Mouse (Mus musculus): ENCODE measurements around the gene Cgnl1. TPM values are rescaled to one million over a fixed set of nuclear protein-coding genes. Genes with fewer than 3 reads are reported as not detected.

Gene Cgnl1
- total and polyA plus RNA-seq, 2 experiments: 16.3 to 25.0 TPM

GRCm38 (mm10) chr9:71617363-71617762 is 154.0 kb downstream of the Cgnl1 start:
- TF ChIP-seq POLR2A (IDR thresholded peaks at IDR 0.05; ENCODE audit: extremely low read depth, insufficient read depth, low read length): no peak
- TF ChIP-seq CTCF (IDR thresholded peaks at IDR 0.05; ENCODE audit: low read depth, low read length): peak; percentile 76
- 40% methylated on average over 8 of the region's 8 CpGs for WGBS
- Histone ChIP-seq H3K9ac (ENCODE audit: low read depth, low read length) (no peak overlapping the region), H3K4me1 (ENCODE audit: control insufficient read depth, insufficient read depth, low read length) (no peaks in the 10 kb centered on the region), H3K4me3 (ENCODE audit: insufficient read depth, low read depth, low read length) (no peak overlapping the region), H3K79me2 (ENCODE audit: control insufficient read depth, insufficient read depth, low read length) (no peaks in the 10 kb centered on the region), H3K27ac (replicated peaks; ENCODE audit: insufficient read depth, low read depth, low read length) (no peak overlapping the region), H3K27me3 (ENCODE audit: control insufficient read depth, insufficient read depth, low read length) (no peaks in the 10 kb centered on the region), H3K36me3 (ENCODE audit: control insufficient read depth, insufficient read depth, low read length) (no peaks in the 10 kb centered on the region)
- DNase-seq (ENCODE audit: extremely low read depth, low read depth, low spot score): no peak

GRCm38 (mm10) chr9:71616185-71616584 is 155.2 kb downstream of the Cgnl1 start:
- no peaks in the 10 kb centered on the region for H3K27me3 ChIP-seq (ENCODE audit: control insufficient read depth, insufficient read depth, low read length)
- H3K4me1 ChIP-seq (ENCODE audit: control insufficient read depth, insufficient read depth, low read length): no peaks in the 10 kb centered on the region
- peak; percentile 50 for DNase-seq (ENCODE audit: extremely low read depth, low read depth, low spot score)
- TF ChIP-seq POLR2A (IDR thresholded peaks at IDR 0.05; ENCODE audit: extremely low read depth, insufficient read depth, low read length) (no peak), CTCF (IDR thresholded peaks at IDR 0.05; ENCODE audit: low read depth, low read length) (peak; percentile 76)
- no peak overlapping the region for H3K9ac ChIP-seq (ENCODE audit: low read depth, low read length)
- WGBS: 4% methylated on average over 3 of the region's 3 CpGs
- H3K36me3 ChIP-seq (ENCODE audit: control insufficient read depth, insufficient read depth, low read length): no peaks in the 10 kb centered on the region
- H3K27ac ChIP-seq (replicated peaks; ENCODE audit: insufficient read depth, low read depth, low read length): no peak overlapping the region
- H3K4me3 ChIP-seq (ENCODE audit: insufficient read depth, low read depth, low read length): no peak overlapping the region
- H3K79me2 ChIP-seq (ENCODE audit: control insufficient read depth, insufficient read depth, low read length): no peaks in the 10 kb centered on the region

GRCm38 (mm10) chr9:71614643-71615042 is 156.8 kb downstream of the Cgnl1 start:
- no peaks in the 10 kb centered on the region for H3K79me2 ChIP-seq (ENCODE audit: control insufficient read depth, insufficient read depth, low read length)
- H3K36me3 ChIP-seq (ENCODE audit: control insufficient read depth, insufficient read depth, low read length): no peaks in the 10 kb centered on the region
- no peak for DNase-seq (ENCODE audit: extremely low read depth, low read depth, low spot score)
- no peak overlapping the region for H3K4me3 ChIP-seq (ENCODE audit: insufficient read depth, low read depth, low read length)
- TF ChIP-seq CTCF (IDR thresholded peaks at IDR 0.05; ENCODE audit: low read depth, low read length) (peak; percentile 74), POLR2A (IDR thresholded peaks at IDR 0.05; ENCODE audit: extremely low read depth, insufficient read depth, low read length) (no peak)
- no peaks in the 10 kb centered on the region for H3K27me3 ChIP-seq (ENCODE audit: control insufficient read depth, insufficient read depth, low read length)
- no peak overlapping the region for H3K27ac ChIP-seq (replicated peaks; ENCODE audit: insufficient read depth, low read depth, low read length)
- no peaks in the 10 kb centered on the region for H3K4me1 ChIP-seq (ENCODE audit: control insufficient read depth, insufficient read depth, low read length)
- H3K9ac ChIP-seq (ENCODE audit: low read depth, low read length): no peak overlapping the region
- 19% methylated on average over 2 of the region's 2 CpGs for WGBS

GRCm38 (mm10) chr9:71612981-71613380 is 158.4 kb downstream of the Cgnl1 start:
- Histone ChIP-seq H3K4me1 (ENCODE audit: control insufficient read depth, insufficient read depth, low read length) (no peaks in the 10 kb centered on the region), H3K36me3 (ENCODE audit: control insufficient read depth, insufficient read depth, low read length) (no peaks in the 10 kb centered on the region), H3K9ac (ENCODE audit: low read depth, low read length) (no peak overlapping the region), H3K27me3 (ENCODE audit: control insufficient read depth, insufficient read depth, low read length) (no peaks in the 10 kb centered on the region), H3K27ac (replicated peaks; ENCODE audit: insufficient read depth, low read depth, low read length) (no peak overlapping the region), H3K79me2 (ENCODE audit: control insufficient read depth, insufficient read depth, low read length) (no peaks in the 10 kb centered on the region), H3K4me3 (ENCODE audit: insufficient read depth, low read depth, low read length) (no peak overlapping the region)
- no peak for DNase-seq (ENCODE audit: extremely low read depth, low read depth, low spot score)
- no peak for TF ChIP-seq POLR2A (IDR thresholded peaks at IDR 0.05; ENCODE audit: extremely low read depth, insufficient read depth, low read length)
- peak; percentile 62; the same call in 1 of the 2 replicates for TF ChIP-seq CTCF (IDR thresholded peaks at IDR 0.05; ENCODE audit: low read depth, low read length)
- 88% methylated on average over 6 of the region's 6 CpGs for WGBS

GRCm38 (mm10) chr9:71611876-71612275 is 159.5 kb downstream of the Cgnl1 start:
- no peak overlapping the region for H3K9ac ChIP-seq (ENCODE audit: low read depth, low read length)
- no peaks in the 10 kb centered on the region for H3K79me2 ChIP-seq (ENCODE audit: control insufficient read depth, insufficient read depth, low read length)
- H3K4me3 ChIP-seq (ENCODE audit: insufficient read depth, low read depth, low read length): no peak overlapping the region
- H3K27ac ChIP-seq (replicated peaks; ENCODE audit: insufficient read depth, low read depth, low read length): no peak overlapping the region
- peak; percentile 67 for DNase-seq (ENCODE audit: extremely low read depth, low read depth, low spot score)
- H3K4me1 ChIP-seq (ENCODE audit: control insufficient read depth, insufficient read depth, low read length): no peaks in the 10 kb centered on the region
- no peaks in the 10 kb centered on the region for H3K27me3 ChIP-seq (ENCODE audit: control insufficient read depth, insufficient read depth, low read length)
- 39% methylated on average over 4 of the region's 4 CpGs for WGBS
- TF ChIP-seq CTCF (IDR thresholded peaks at IDR 0.05; ENCODE audit: low read depth, low read length) (no peak), POLR2A (IDR thresholded peaks at IDR 0.05; ENCODE audit: extremely low read depth, insufficient read depth, low read length) (no peak)
- H3K36me3 ChIP-seq (ENCODE audit: control insufficient read depth, insufficient read depth, low read length): no peaks in the 10 kb centered on the region

- H3K27me3 ChIP-seq (ENCODE audit: control insufficient read depth, insufficient read depth, low read length): no peaks in the 10 kb centered on the region
- no peaks in the 10 kb centered on the region for H3K36me3 ChIP-seq (ENCODE audit: control insufficient read depth, insufficient read depth, low read length)
- no peaks in the 10 kb centered on the region for H3K79me2 ChIP-seq (ENCODE audit: control insufficient read depth, insufficient read depth, low read length)
- no peak overlapping the region for H3K27ac ChIP-seq (replicated peaks; ENCODE audit: insufficient read depth, low read depth, low read length)
- no peak overlapping the region for H3K9ac ChIP-seq (ENCODE audit: low read depth, low read length)
- H3K4me3 ChIP-seq (ENCODE audit: insufficient read depth, low read depth, low read length): no peak overlapping the region
- 76% methylated on average over 6 of the region's 6 CpGs for WGBS
- no peak for DNase-seq (ENCODE audit: extremely low read depth, low read depth, low spot score)
- TF ChIP-seq POLR2A (IDR thresholded peaks at IDR 0.05; ENCODE audit: extremely low read depth, insufficient read depth, low read length): no peak
- no peaks in the 10 kb centered on the region for H3K4me1 ChIP-seq (ENCODE audit: control insufficient read depth, insufficient read depth, low read length)
Observed at GRCm38 (mm10) chr9:71609010-71609409, 162.4 kb downstream of the Cgnl1 start.
